In genomic region chr5:146905486-146906172, GRCm38 (mm10) we compare ENCODE assay signal across 9 mouse cellular contexts. TPM values are rescaled to one million over a fixed set of nuclear protein-coding genes. Genes with fewer than 3 reads are reported as not detected.
DNase-seq lines count a peak whose midpoint lies in the region; ATAC-seq and TF ChIP-seq lines count a peak whose summit lies in the region.
"Had no signal": no experiment of that assay in that cellular context is flagged by ENCODE, and none has a peak within 500 bp of the region (broad histone marks: within the 10 kb centered on the region; RNA-seq: fewer than 3 reads in every experiment).

No protein-coding gene starts in this region.

- H3K36me3 ChIP-seq in embryonic facial prominence, embryonic 15.5 days, result no peaks in the 10 kb centered on the region
- H3K36me3 ChIP-seq in heart, embryonic 11.5 days (ENCODE audit: control insufficient read depth, insufficient read depth, low read length), result no peaks in the 10 kb centered on the region
- no peaks in the 10 kb centered on the region for H3K36me3 ChIP-seq in kidney, embryonic 15.5 days
- no peaks in the 10 kb centered on the region for H3K36me3 ChIP-seq in liver, embryonic 13.5 days
- H3K36me3 ChIP-seq in stomach, embryonic 15.5 days, result no peaks in the 10 kb centered on the region

- H3K4me2 ChIP-seq in embryonic facial prominence, embryonic 15.5 days (replicated peaks), result peak overlapping the region; percentile 36
- peak overlapping the region; percentile 54 for H3K4me2 ChIP-seq in heart, embryonic 11.5 days
- H3K4me2 ChIP-seq in kidney, embryonic 15.5 days, result peak overlapping the region; percentile 46
- H3K4me2 ChIP-seq in liver, embryonic 13.5 days, result peak overlapping the region; percentile 48
- peak overlapping the region; percentile 37; the same call in 1 of the 2 replicates for H3K4me2 ChIP-seq in stomach, embryonic 15.5 days

- H3K9ac ChIP-seq in embryonic facial prominence, embryonic 15.5 days, result no peak overlapping the region
- H3K9ac ChIP-seq in heart, embryonic 11.5 days (ENCODE audit: low read depth, low read length), result no peak overlapping the region
- H3K9ac ChIP-seq in kidney, embryonic 15.5 days, result no peak overlapping the region
- no peak overlapping the region for H3K9ac ChIP-seq in liver, embryonic 13.5 days
- no peak overlapping the region for H3K9ac ChIP-seq in stomach, embryonic 15.5 days

- H3K4me1 ChIP-seq in bone marrow macrophage, adult 2 months (ENCODE audit: control insufficient read depth, insufficient read depth, low read length), result no peaks in the 10 kb centered on the region
- H3K4me1 ChIP-seq in embryonic facial prominence, embryonic 15.5 days, result no peaks in the 10 kb centered on the region
- H3K4me1 ChIP-seq in heart, embryonic 11.5 days (ENCODE audit: control insufficient read depth, insufficient read depth, low read length), result no peaks in the 10 kb centered on the region
- peaks cover 20% of the 10 kb centered on the region for H3K4me1 ChIP-seq in kidney, embryonic 15.5 days
- peaks cover 9% of the 10 kb centered on the region; the same call in 1 of the 2 replicates for H3K4me1 ChIP-seq in liver, embryonic 13.5 days (replicated peaks)
- 0 out of 2 replicates have a peak, but pooled peaks cover 3% of the 10 kb centered on the region for H3K4me1 ChIP-seq in stomach, embryonic 15.5 days

- H3K27me3 ChIP-seq in embryonic facial prominence, embryonic 15.5 days, result no peaks in the 10 kb centered on the region
- no peaks in the 10 kb centered on the region for H3K27me3 ChIP-seq in heart, embryonic 11.5 days (ENCODE audit: control insufficient read depth, insufficient read depth, low read length)
- peaks cover 9% of the 10 kb centered on the region; the same call in 1 of the 2 replicates for H3K27me3 ChIP-seq in kidney, embryonic 15.5 days
- no peaks in the 10 kb centered on the region for H3K27me3 ChIP-seq in liver, embryonic 13.5 days
- H3K27me3 ChIP-seq in stomach, embryonic 15.5 days (replicated peaks), result no peaks in the 10 kb centered on the region

- 23% methylated on average over 14 of the region's 14 CpGs for WGBS in embryonic facial prominence, embryonic 15.5 days
- 21% methylated on average over 14 of the region's 14 CpGs for WGBS in heart, embryonic 11.5 days (ENCODE audit: insufficient replicate concordance)
- 25% methylated on average over 14 of the region's 14 CpGs for WGBS in kidney, embryonic 15.5 days
- 22% methylated on average over 14 of the region's 14 CpGs for WGBS in liver, embryonic 13.5 days (ENCODE audit: insufficient replicate concordance)
- WGBS in stomach, embryonic 15.5 days, result 25% methylated on average over 14 of the region's 14 CpGs

- peak; percentile 74 for ATAC-seq in CD4-positive, CD25-positive, alpha-beta regulatory T cell, adult 4 months
- no peak for ATAC-seq in embryonic facial prominence, embryonic 15.5 days (ENCODE audit: insufficient number of reproducible peaks, low FRiP score, low TSS enrichment, low read depth)
- ATAC-seq in heart, embryonic 11.5 days (replicated peaks; ENCODE audit: insufficient number of reproducible peaks, low FRiP score, low TSS enrichment), result peak; percentile 44; the same call in 1 of the 2 replicates
- peak; percentile 45 for ATAC-seq in kidney, embryonic 15.5 days (replicated peaks; ENCODE audit: low FRiP score)
- 0 out of 2 replicates have a peak, but pooled peaks have one; percentile 22 for ATAC-seq in liver, embryonic 13.5 days (ENCODE audit: low read depth)
- peak; percentile 42 for ATAC-seq in stomach, embryonic 15.5 days (ENCODE audit: insufficient read depth, low FRiP score, low read depth)

- H3K9me3 ChIP-seq in embryonic facial prominence, embryonic 15.5 days (replicated peaks), result no peaks in the 10 kb centered on the region
- H3K9me3 ChIP-seq in heart, embryonic 11.5 days (replicated peaks; ENCODE audit: control insufficient read depth, low read length), result no peaks in the 10 kb centered on the region
- no peaks in the 10 kb centered on the region for H3K9me3 ChIP-seq in kidney, embryonic 15.5 days (replicated peaks)
- no peaks in the 10 kb centered on the region for H3K9me3 ChIP-seq in liver, embryonic 13.5 days (replicated peaks)
- H3K9me3 ChIP-seq in stomach, embryonic 15.5 days, result no peaks in the 10 kb centered on the region

- TF ChIP-seq CTCF in bone marrow macrophage, adult 2 months (IDR thresholded peaks at IDR 0.05; ENCODE audit: low read depth, low read length), result peak; percentile 57

- no peak overlapping the region for H3K27ac ChIP-seq in bone marrow macrophage, adult 2 months (ENCODE audit: insufficient read depth, low read depth, low read length)
- no peak overlapping the region for H3K27ac ChIP-seq in embryonic facial prominence, embryonic 15.5 days (replicated peaks)
- no peak overlapping the region for H3K27ac ChIP-seq in heart, embryonic 11.5 days (ENCODE audit: low read depth, low read length)
- no peak overlapping the region for H3K27ac ChIP-seq in kidney, embryonic 15.5 days
- H3K27ac ChIP-seq in liver, embryonic 13.5 days, result no peak overlapping the region
- H3K27ac ChIP-seq in stomach, embryonic 15.5 days, result no peak overlapping the region

- DNase-seq in liver, embryonic 13.5 days, result peak; percentile 57
- peak; percentile 86 for DNase-seq in neural tube, embryonic 10.5 days (ENCODE audit: extremely low spot score, low spot score)

- TF ChIP-seq POLR2A in bone marrow macrophage, adult 2 months (IDR thresholded peaks at IDR 0.05; ENCODE audit: borderline replicate concordance, low read depth, low read length), result no peak

- H3K4me3 ChIP-seq in bone marrow macrophage, adult 2 months (ENCODE audit: insufficient read depth, low read length), result no peak overlapping the region
- H3K4me3 ChIP-seq in embryonic facial prominence, embryonic 15.5 days (replicated peaks), result no peak overlapping the region; the same call in 1 of the 2 replicates
- H3K4me3 ChIP-seq in heart, embryonic 11.5 days (ENCODE audit: low read depth, low read length), result 0 out of 2 replicates have a peak overlapping the region, but pooled peaks have one; percentile 12
- H3K4me3 ChIP-seq in kidney, embryonic 15.5 days (replicated peaks), result 0 out of 2 replicates have a peak overlapping the region, but pooled peaks have one; percentile 10
- H3K4me3 ChIP-seq in liver, embryonic 13.5 days (replicated peaks), result no peak overlapping the region
- H3K4me3 ChIP-seq in stomach, embryonic 15.5 days (replicated peaks), result no peak overlapping the region
- H3K4me3 ChIP-seq: erythroblast, embryonic 14.5 days had no signal

RNA-seq across cellular contexts. Expression of gene Gtf3a, which starts 42.8 kb away (rescaled TPM):
- polyA plus RNA-seq in CD4-positive, CD25-positive, alpha-beta regulatory T cell, adult 4 months (2017; shearing (Covaris generic)), result 10 to 100 TPM; 26.2 to 30.5 TPM
- 37.0 and 40.8 TPM in 2 replicates for polyA plus RNA-seq in bone marrow macrophage, adult 2 months (2012; ENCODE audit: insufficient read depth, insufficient read length, missing spikeins)
- polyA plus RNA-seq in embryonic facial prominence, embryonic 15.5 days (2015; fragmentation: Nextera tagmentation; extraction: Ambion mirVana), result 96.9 and 105 TPM in 2 replicates
- 89.2 and 98.6 TPM in 2 replicates for polyA plus RNA-seq in heart, embryonic 11.5 days (2014; fragmentation: Nextera tagmentation; extraction: Ambion mirVana)
- 120 and 125 TPM in 2 replicates for polyA plus RNA-seq in kidney, embryonic 15.5 days (2015; fragmentation: Nextera tagmentation; extraction: Ambion mirVana)
- 77.0 and 84.6 TPM in 2 replicates for polyA plus RNA-seq in liver, embryonic 13.5 days (2015; fragmentation: Nextera tagmentation; extraction: Ambion mirVana)
- 116 and 122 TPM in 2 replicates for polyA plus RNA-seq in stomach, embryonic 15.5 days (2015; fragmentation: Nextera tagmentation; extraction: Ambion mirVana)

RNA-seq across cellular contexts. Expression of gene Mtif3, which starts 58.0 kb away (rescaled TPM):
- 10 to 100 TPM; 49.1 to 52.4 TPM for polyA plus RNA-seq in CD4-positive, CD25-positive, alpha-beta regulatory T cell, adult 4 months (2017; shearing (Covaris generic))
- 15.5 and 19.6 TPM in 2 replicates for polyA plus RNA-seq in bone marrow macrophage, adult 2 months (2012; ENCODE audit: insufficient read depth, insufficient read length, missing spikeins)
- polyA plus RNA-seq in embryonic facial prominence, embryonic 15.5 days (2015; fragmentation: Nextera tagmentation; extraction: Ambion mirVana), result 23.0 and 24.0 TPM in 2 replicates
- polyA plus RNA-seq in heart, embryonic 11.5 days (2014; fragmentation: Nextera tagmentation; extraction: Ambion mirVana), result 20.7 and 23.0 TPM in 2 replicates
- 24.8 and 25.0 TPM in 2 replicates for polyA plus RNA-seq in kidney, embryonic 15.5 days (2015; fragmentation: Nextera tagmentation; extraction: Ambion mirVana)
- 14.7 and 15.3 TPM in 2 replicates for polyA plus RNA-seq in liver, embryonic 13.5 days (2015; fragmentation: Nextera tagmentation; extraction: Ambion mirVana)
- polyA plus RNA-seq in stomach, embryonic 15.5 days (2015; fragmentation: Nextera tagmentation; extraction: Ambion mirVana), result 23.1 and 24.2 TPM in 2 replicates

Comparison
In these comparisons a context has a peak if more than half of its experiments do, and no peak if none do; other contexts are left out.
1. H3K4me3 ChIP-seq: peak in heart, embryonic 11.5 days (single experiment) and kidney, embryonic 15.5 days (single experiment); none in bone marrow macrophage, adult 2 months (single experiment), embryonic facial prominence, embryonic 15.5 days (single experiment), liver, embryonic 13.5 days (single experiment) and stomach, embryonic 15.5 days (single experiment).
2. Peak in every context shown above with its lines, with median percentiles within 50 percentile points of each other: H3K4me2 ChIP-seq.